Mouse (Mus musculus): ENCODE results near the gene Hist1h1b. TPM values are rescaled to one million over a fixed set of nuclear protein-coding genes. Genes with fewer than 3 reads are reported as not detected.
"Not testable (repeated sequence)": the region's sequence is repeated elsewhere in the genome, so short reads cannot be mapped to it uniquely, and the experiment has no call there.

Hist1h1b gene
- polyA plus RNA-seq, 1 experiment from 2014 or later, result 41.4 TPM

GRCm38 (mm10) chr13:21778814-21779766 is 1.3 kb downstream of the Hist1h1b start:
- no peaks in the 10 kb centered on the region for H3K36me3 ChIP-seq
- peak overlapping the region; percentile 98 for H3K27ac ChIP-seq
- peak overlapping the region; percentile 84 for H3K9ac ChIP-seq
- peak overlapping the region; percentile 90 for H3K4me2 ChIP-seq
- H3K27me3 ChIP-seq, result no peaks in the 10 kb centered on the region
- H3K4me1 ChIP-seq, result peaks cover 18% of the 10 kb centered on the region
- 2% methylated on average over 33 of the region's 33 CpGs for WGBS
- H3K9me3 ChIP-seq, result no peaks in the 10 kb centered on the region
- peak; percentile 73 for ATAC-seq (ENCODE audit: borderline replicate concordance, extremely low read depth, low FRiP score, low TSS enrichment)
- peak overlapping the region; percentile 65 for H3K4me3 ChIP-seq

DNA sequence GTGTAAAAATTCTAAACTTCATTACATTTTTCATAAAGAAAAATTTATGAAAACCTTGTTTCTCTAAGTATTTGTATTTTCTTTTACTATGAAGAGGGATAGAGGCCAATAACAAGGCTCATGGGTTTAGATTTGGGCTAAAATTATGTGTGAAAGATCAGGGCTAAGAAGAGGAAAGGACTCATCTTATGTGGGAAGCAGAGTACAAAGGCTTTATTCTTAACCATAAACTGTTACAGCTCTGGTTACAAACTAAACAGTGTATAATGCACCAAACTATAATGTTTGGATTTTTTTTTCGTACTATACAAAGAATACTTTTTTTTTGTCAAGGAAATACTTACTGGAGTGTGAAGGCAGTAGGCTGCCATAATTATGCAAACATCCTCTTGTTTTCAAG is 24.7 kb downstream of the Hist1h1b start:
- H3K4me2 ChIP-seq, result peak overlapping the region; percentile 38

GRCm38 (mm10) chr13:21754294-21755001 is 26.0 kb downstream of the Hist1h1b start:
- Histone ChIP-seq H3K27ac (peak overlapping the region; percentile 96), H3K4me2 (peak overlapping the region; percentile 70), H3K9ac (peak overlapping the region; percentile 55), H3K4me1 (peaks cover 28% of the 10 kb centered on the region), H3K4me3 (peak overlapping the region; percentile 47)
- not testable (repeated sequence) for ATAC-seq (ENCODE audit: borderline replicate concordance, extremely low read depth, low FRiP score, low TSS enrichment); H3K27me3 ChIP-seq; H3K9me3 ChIP-seq; H3K36me3 ChIP-seq
- WGBS, result under 1% methylated on average over 15 of the region's 26 CpGs

More for the DNA sequence above, 24.7 kb downstream of the Hist1h1b start:
- H3K27me3 ChIP-seq, result no peaks in the 10 kb centered on the region
- H3K4me3 ChIP-seq, result 0 out of 2 replicates have a peak overlapping the region, but pooled peaks have one; percentile 17
- H3K9ac ChIP-seq, result no peak overlapping the region
- H3K4me1 ChIP-seq, result peaks cover 26% of the 10 kb centered on the region
- no peak for ATAC-seq (ENCODE audit: borderline replicate concordance, extremely low read depth, low FRiP score, low TSS enrichment)
- H3K36me3 ChIP-seq, result no peaks in the 10 kb centered on the region
- H3K9me3 ChIP-seq, result no peaks in the 10 kb centered on the region
- no peak overlapping the region for H3K27ac ChIP-seq
- 49% methylated on average over 1 of the region's 1 CpGs for WGBS

GRCm38 (mm10) chr13:21753524-21754285 is 26.7 kb downstream of the Hist1h1b start, which contains the start of the genes Hist1h2ak and Hist1h2bn:
Hist1h2ak (minus strand) TSS chr13:21753827.
Hist1h2bn (plus strand) TSS chr13:21754123.
- H3K27me3 ChIP-seq, H3K36me3 ChIP-seq, H3K9me3 ChIP-seq: not testable (repeated sequence)
- peak within 1 kb of the TSS; percentile 70 for H3K4me2 ChIP-seq
- peak within 1 kb of the TSS; percentile 55 for H3K9ac ChIP-seq
- H3K4me3 ChIP-seq, result peak within 1 kb of the TSS; percentile 47
- under 1% methylated on average over 49 of the region's 50 CpGs for WGBS
- peak; percentile 92 for ATAC-seq (ENCODE audit: borderline replicate concordance, extremely low read depth, low FRiP score, low TSS enrichment)
- H3K4me1 ChIP-seq, result peaks cover 29% of the 10 kb centered on the region
- H3K27ac ChIP-seq, result peak within 1 kb of the TSS; percentile 96

DNA sequence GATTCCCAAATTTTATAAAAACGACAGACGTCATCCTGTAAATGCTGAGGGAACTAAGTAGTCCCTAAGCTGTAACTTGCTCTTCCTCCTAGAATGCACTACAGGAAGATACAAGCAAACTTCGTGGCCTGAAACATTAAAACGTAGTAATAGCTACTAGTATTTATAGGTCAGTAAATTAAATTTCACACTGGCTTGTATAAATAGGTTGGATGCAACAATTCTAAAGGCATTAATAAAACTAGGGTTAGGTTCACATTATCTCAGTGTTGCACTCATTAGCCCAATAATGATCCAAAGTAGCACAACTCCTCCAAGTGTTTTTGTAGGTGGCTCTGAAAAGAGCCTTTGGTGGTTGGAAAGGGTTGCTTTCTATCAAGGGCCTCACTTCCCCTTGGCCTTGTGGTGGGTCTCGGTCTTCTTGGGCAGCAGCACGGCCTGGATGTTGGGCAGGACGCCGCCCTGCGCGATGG is 27.3 kb downstream of the Hist1h1b start:
- no peaks in the 10 kb centered on the region for H3K36me3 ChIP-seq
- peak overlapping the region; percentile 47 for H3K4me3 ChIP-seq
- peak overlapping the region; percentile 70 for H3K4me2 ChIP-seq
- no peaks in the 10 kb centered on the region for H3K27me3 ChIP-seq
- peak overlapping the region; percentile 96 for H3K27ac ChIP-seq
- peak overlapping the region; percentile 55 for H3K9ac ChIP-seq
- WGBS, result under 1% methylated on average over 10 of the region's 10 CpGs
- H3K9me3 ChIP-seq, result no peaks in the 10 kb centered on the region
- H3K4me1 ChIP-seq, result peaks cover 33% of the 10 kb centered on the region
- peak; percentile 7; the same call in 1 of the 2 replicates for ATAC-seq (ENCODE audit: borderline replicate concordance, extremely low read depth, low FRiP score, low TSS enrichment)

DNA sequence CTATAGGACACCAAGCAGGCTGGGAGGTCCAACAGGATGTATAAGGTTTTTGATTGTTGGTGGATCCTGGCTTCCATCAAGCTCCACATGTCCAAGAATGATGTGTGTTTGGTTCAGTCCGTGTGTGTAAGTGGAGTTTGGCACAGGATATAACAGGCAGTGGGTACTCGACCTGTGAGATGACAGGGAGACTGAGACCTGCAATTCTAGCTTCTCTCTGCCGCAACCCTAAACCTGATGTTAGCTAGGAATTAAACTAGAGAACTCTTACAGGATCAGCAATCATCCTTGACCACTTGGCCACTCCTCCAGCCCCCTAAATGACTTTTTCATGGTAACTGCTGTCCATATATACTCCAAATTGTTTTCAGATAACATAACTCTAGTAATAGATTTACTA is 28.1 kb downstream of the Hist1h1b start:
- H3K4me3 ChIP-seq, result peak overlapping the region; percentile 0; the same call in 1 of the 2 replicates
- no peak overlapping the region; the same call in 1 of the 2 replicates for H3K9ac ChIP-seq
- H3K9me3 ChIP-seq, result no peaks in the 10 kb centered on the region
- peak overlapping the region; percentile 70 for H3K4me2 ChIP-seq
- H3K27me3 ChIP-seq, result no peaks in the 10 kb centered on the region
- 18% methylated on average over 3 of the region's 3 CpGs for WGBS
- peak overlapping the region; percentile 96 for H3K27ac ChIP-seq
- peaks cover 36% of the 10 kb centered on the region for H3K4me1 ChIP-seq
- no peak for ATAC-seq (ENCODE audit: borderline replicate concordance, extremely low read depth, low FRiP score, low TSS enrichment)
- no peaks in the 10 kb centered on the region for H3K36me3 ChIP-seq

- peak overlapping the region; percentile 70; the same call in 1 of the 2 replicates for H3K4me2 ChIP-seq
- 0 out of 2 replicates have a peak overlapping the region, but pooled peaks have one; percentile 0 for H3K4me3 ChIP-seq
- H3K27me3 ChIP-seq, result no peaks in the 10 kb centered on the region
- no peaks in the 10 kb centered on the region for H3K36me3 ChIP-seq
- ATAC-seq (ENCODE audit: borderline replicate concordance, extremely low read depth, low FRiP score, low TSS enrichment), result no peak
- peak overlapping the region; percentile 96 for H3K27ac ChIP-seq
- peaks cover 40% of the 10 kb centered on the region for H3K4me1 ChIP-seq
- no peak overlapping the region for H3K9ac ChIP-seq
- no peaks in the 10 kb centered on the region for H3K9me3 ChIP-seq
- WGBS, result 46% methylated on average over 3 of the region's 3 CpGs
Measured at GRCm38 (mm10) chr13:21751827-21752226, 28.6 kb downstream of the Hist1h1b start.

- Histone ChIP-seq H3K9me3 (no peaks in the 10 kb centered on the region), H3K27me3 (no peaks in the 10 kb centered on the region), H3K4me2 (no peak overlapping the region), H3K4me1 (peaks cover 40% of the 10 kb centered on the region), H3K36me3 (no peaks in the 10 kb centered on the region), H3K9ac (no peak overlapping the region), H3K27ac (peak overlapping the region; percentile 55; the same call in 1 of the 2 replicates), H3K4me3 (no peak overlapping the region)
- no peak for ATAC-seq (ENCODE audit: borderline replicate concordance, extremely low read depth, low FRiP score, low TSS enrichment)
Measured at GRCm38 (mm10) chr13:21751417-21751816, 29.0 kb downstream of the Hist1h1b start.

GRCm38 (mm10) chr13:21750159-21751017 is 30.0 kb downstream of the Hist1h1b start, which contains the start of gene Hist1h4k:
Hist1h4k (minus strand) TSS chr13:21750505.
- peak within 1 kb of the TSS; percentile 98 for H3K27ac ChIP-seq
- peak within 1 kb of the TSS; percentile 49 for H3K4me3 ChIP-seq
- not testable (repeated sequence) for H3K9me3 ChIP-seq, H3K27me3 ChIP-seq, H3K36me3 ChIP-seq
- H3K4me2 ChIP-seq, result peak within 1 kb of the TSS; percentile 72
- ATAC-seq (ENCODE audit: borderline replicate concordance, extremely low read depth, low FRiP score, low TSS enrichment), result peak; percentile 82
- peak within 1 kb of the TSS; percentile 51 for H3K9ac ChIP-seq
- WGBS, result under 1% methylated on average over 42 of the region's 56 CpGs
- H3K4me1 ChIP-seq, result peaks cover 35% of the 10 kb centered on the region

DNA sequence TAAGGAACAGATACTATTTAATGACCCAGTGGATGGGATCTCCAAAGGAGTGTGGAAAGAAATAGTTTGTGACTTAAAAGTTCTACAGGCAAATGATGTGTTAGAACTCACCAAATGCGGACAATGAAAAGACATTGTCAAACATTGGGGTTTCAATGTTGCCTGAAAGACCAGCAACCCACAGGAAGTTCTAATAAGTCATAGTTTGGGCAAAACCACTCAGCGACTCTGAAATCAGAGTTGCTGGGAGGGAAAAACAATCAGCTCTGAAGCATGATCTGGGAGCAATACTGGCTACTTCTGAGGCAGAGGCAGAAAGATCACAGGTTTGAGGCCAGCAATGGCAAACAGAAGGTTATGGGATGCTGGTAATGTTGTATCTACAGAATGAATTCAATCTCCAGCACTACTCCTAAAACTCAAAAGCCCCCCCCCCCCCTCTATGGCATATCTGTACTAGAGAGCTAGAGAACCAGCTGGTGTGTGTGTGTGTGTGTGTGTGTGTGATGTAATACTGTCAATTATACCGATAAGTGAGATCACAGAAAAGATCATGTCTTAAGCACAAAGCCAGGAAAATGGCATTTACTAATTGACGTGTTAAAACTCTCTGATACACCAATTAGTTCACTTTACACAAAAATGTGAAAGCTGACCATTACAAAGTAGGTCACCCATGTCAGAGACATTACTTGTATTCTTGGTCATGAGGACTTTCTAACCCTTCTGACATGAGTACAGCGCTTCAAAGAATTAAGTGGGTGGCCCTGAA is 30.9 kb downstream of the Hist1h1b start:
- H3K27me3 ChIP-seq, result no peaks in the 10 kb centered on the region
- H3K27ac ChIP-seq, result peak overlapping the region; percentile 98
- peaks cover 32% of the 10 kb centered on the region for H3K4me1 ChIP-seq
- no peak for ATAC-seq (ENCODE audit: borderline replicate concordance, extremely low read depth, low FRiP score, low TSS enrichment)
- peak overlapping the region; percentile 51 for H3K9ac ChIP-seq
- no peaks in the 10 kb centered on the region for H3K36me3 ChIP-seq
- WGBS, result under 1% methylated on average over 5 of the region's 5 CpGs
- peak overlapping the region; percentile 49 for H3K4me3 ChIP-seq
- H3K4me2 ChIP-seq, result peak overlapping the region; percentile 72
- H3K9me3 ChIP-seq, result no peaks in the 10 kb centered on the region

All from lung, embryonic 15.5 days (tissue).